Mouse (Mus musculus): Measurements from ENCODE around the gene Usp22. TPM values are rescaled to one million over a fixed set of nuclear protein-coding genes. Genes with fewer than 3 reads are reported as not detected.
"Not testable (repeated sequence)": the region's sequence is repeated elsewhere in the genome, so short reads cannot be mapped to it uniquely, and the experiment has no call there.

Gene Usp22
- total RNA-seq, 2 experiments from 2014 or later: 585 to 610 TPM

- peak; percentile 58 for DNase-seq
- intact Hi-C loops (cut with DNase I): no loop called here
Observed at GRCm38 (mm10) chr11:61146645-61147299, 28.1 kb downstream of the Usp22 start.

- intact Hi-C loops (cut with DNase I): no loop called here
- no peak for DNase-seq
Observed at GRCm38 (mm10) chr11:61145551-61145950, 29.3 kb downstream of the Usp22 start.

- DNase-seq: no peak
Observed at GRCm38 (mm10) chr11:61143564-61144469, 31.0 kb downstream of the Usp22 start.

GRCm38 (mm10) chr11:61142941-61143530 is 31.8 kb downstream of the Usp22 start:
- intact Hi-C loops (cut with DNase I): no loop called here

More at GRCm38 (mm10) chr11:61143564-61144469, 31.0 kb downstream of the Usp22 start:
- intact Hi-C loops (cut with DNase I): no loop called here

GRCm38 (mm10) chr11:61142262-61142661 is 32.6 kb downstream of the Usp22 start:
- no peak for DNase-seq
- intact Hi-C loops (cut with DNase I): no loop called here

More at GRCm38 (mm10) chr11:61142941-61143530, 31.8 kb downstream of the Usp22 start:
- DNase-seq: no peak

- intact Hi-C loops (cut with DNase I): no loop called here
- no peak for DNase-seq
Observed at GRCm38 (mm10) chr11:61141693-61142092, 33.2 kb downstream of the Usp22 start.

- no peak for DNase-seq
- intact Hi-C loops (cut with DNase I): no loop called here
Observed at GRCm38 (mm10) chr11:61132943-61133342, 41.9 kb downstream of the Usp22 start.

- DNase-seq; intact Hi-C loops (cut with DNase I): not testable (repeated sequence)
Observed at GRCm38 (mm10) chr11:61130646-61131045, 44.2 kb downstream of the Usp22 start.

GRCm38 (mm10) chr11:61129305-61129704 is 45.5 kb downstream of the Usp22 start:
- intact Hi-C loops (cut with DNase I): no loop called here

GRCm38 (mm10) chr11:61127421-61128055 is 47.3 kb downstream of the Usp22 start:
- DNase-seq: no peak
- intact Hi-C loops (cut with DNase I): no loop called here

More at GRCm38 (mm10) chr11:61129305-61129704, 45.5 kb downstream of the Usp22 start:
- DNase-seq: no peak

GRCm38 (mm10) chr11:61126606-61127355 is 48.1 kb downstream of the Usp22 start, which contains the start of gene Tnfrsf13b:
Tnfrsf13b (plus strand) TSS chr11:61126755.
- intact Hi-C loops (cut with DNase I): no loop called here
- no peak for DNase-seq

- no peak for DNase-seq
- intact Hi-C loops (cut with DNase I): no loop called here
Observed at GRCm38 (mm10) chr11:61125970-61126369, 48.9 kb downstream of the Usp22 start.

- intact Hi-C loops (cut with DNase I): no loop called here
- no peak for DNase-seq
Observed at GRCm38 (mm10) chr11:61123886-61124285, 51.0 kb downstream of the Usp22 start.

GRCm38 (mm10) chr11:61122769-61123288 is 52.0 kb downstream of the Usp22 start:
- DNase-seq: no peak

GRCm38 (mm10) chr11:61122283-61122768 is 52.5 kb downstream of the Usp22 start:
- intact Hi-C loops (cut with DNase I): no loop called here
- no peak for DNase-seq

More at GRCm38 (mm10) chr11:61122769-61123288, 52.0 kb downstream of the Usp22 start:
- intact Hi-C loops (cut with DNase I): no loop called here

- intact Hi-C loops (cut with DNase I): no loop called here
- no peak for DNase-seq
Observed at GRCm38 (mm10) chr11:61119996-61120583, 54.8 kb downstream of the Usp22 start.

GRCm38 (mm10) chr11:61116226-61116625 is 58.6 kb downstream of the Usp22 start:
- DNase-seq: no peak
- intact Hi-C loops (cut with DNase I): no loop called here

GRCm38 (mm10) chr11:61112323-61112995 is 62.4 kb downstream of the Usp22 start:
- intact Hi-C loops (cut with DNase I): no loop called here

GRCm38 (mm10) chr11:61111472-61111871 is 63.4 kb downstream of the Usp22 start:
- intact Hi-C loops (cut with DNase I): no loop called here
- no peak for DNase-seq

More at GRCm38 (mm10) chr11:61112323-61112995, 62.4 kb downstream of the Usp22 start:
- DNase-seq: no peak

All from left cerebral cortex, postnatal 4 days (tissue).